Mouse (Mus musculus): Measurements from ENCODE around the gene Ccdc69.

- TF ChIP-seq TBP (IDR thresholded peaks at IDR 0.05; ENCODE audit: low read depth, low read length) (no peak), CTCF (IDR thresholded peaks at IDR 0.05 in 2 of 3, conservative IDR thresholded peaks at IDR 0.05 in 1 of 3; ENCODE audit: control insufficient read depth in 1 of 3, insufficient read depth in 1 of 3, low read depth in 2 of 3, low read length in 3 of 3, poor library complexity in 1 of 3, severe bottlenecking in 1 of 3) (no peak), POLR2A (IDR thresholded peaks at IDR 0.05; ENCODE audit: control insufficient read depth in 1 of 2, insufficient read depth in 1 of 2, low read depth in 1 of 2, low read length in 2 of 2, poor library complexity in 1 of 2) (no peak), ZNF384 (IDR thresholded peaks at IDR 0.05; ENCODE audit: low read depth, low read length) (no peak), TCF12 (IDR thresholded peaks at IDR 0.05; ENCODE audit: low read depth, low read length) (no peak), EP300 (IDR thresholded peaks at IDR 0.05; ENCODE audit: low read depth in 1 of 2, low read length in 2 of 2) (no peak), GATA1 (IDR thresholded peaks at IDR 0.05; ENCODE audit: low read depth, low read length) (no peak), POLR2AphosphoS2 (IDR thresholded peaks at IDR 0.05; ENCODE audit: low read length) (no peak), GABPA (IDR thresholded peaks at IDR 0.05; ENCODE audit: low read depth, low read length) (no peak), MAX (IDR thresholded peaks at IDR 0.05; ENCODE audit: low read length) (no peak), MEF2A (IDR thresholded peaks at IDR 0.05; ENCODE audit: extremely low read depth, insufficient replicate concordance, low read depth, low read length, poor library complexity, severe bottlenecking) (no peak)
These were observed 42.9 kb upstream of the Ccdc69 start for GRCm38 (mm10) chr11:55120821-55121271.

All from MEL (cell line).